8 mouse cellular contexts compared by ENCODE assay signal in the genomic region with DNA sequence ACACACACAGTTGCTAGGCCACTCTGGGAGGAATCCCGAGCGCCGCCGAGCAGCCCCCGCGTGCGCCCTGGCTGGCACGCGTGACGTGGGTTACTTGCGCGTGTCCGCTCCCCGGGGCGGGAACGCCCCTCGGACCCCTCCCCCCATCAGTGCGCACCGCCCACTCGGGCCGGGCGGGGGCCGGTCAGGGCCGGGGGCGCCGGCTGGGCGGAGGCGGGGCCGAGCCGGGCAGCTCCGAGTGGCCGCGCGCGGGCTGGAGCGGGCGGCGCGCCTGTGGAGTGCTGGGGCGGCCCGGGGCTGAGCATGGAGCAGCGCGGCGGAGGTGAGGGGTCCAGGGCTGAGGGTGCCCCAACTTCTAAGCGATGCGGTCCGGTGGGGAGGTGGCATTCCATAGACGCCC. TPM values are rescaled to one million over a fixed set of nuclear protein-coding genes. Genes with fewer than 3 reads are reported as not detected.
DNase-seq lines count a peak whose midpoint lies in the region; ATAC-seq and TF ChIP-seq lines count a peak whose summit lies in the region.

No protein-coding gene starts in this region.

- peak overlapping the region; percentile 73 for H3K9ac ChIP-seq in forebrain, embryonic 11.5 days (ENCODE audit: low read length)
- H3K9ac ChIP-seq in heart, postnatal 0 days (replicated peaks; ENCODE audit: low read depth, low read length), result peak overlapping the region; percentile 94

- peaks cover 4% of the 10 kb centered on the region; the same call in 1 of the 2 replicates for H3K36me3 ChIP-seq in forebrain, embryonic 11.5 days (ENCODE audit: control insufficient read depth, insufficient read depth, low read length)
- peaks cover 6% of the 10 kb centered on the region; the same call in 1 of the 2 replicates for H3K36me3 ChIP-seq in heart, postnatal 0 days (replicated peaks; ENCODE audit: control insufficient read depth, insufficient read depth, low read length)

- H3K27me3 ChIP-seq in forebrain, embryonic 11.5 days (ENCODE audit: control insufficient read depth, insufficient read depth, low read length), result no peaks in the 10 kb centered on the region
- H3K27me3 ChIP-seq in heart, postnatal 0 days (ENCODE audit: control insufficient read depth, insufficient read depth, low read length), result no peaks in the 10 kb centered on the region

- H3K4me1 ChIP-seq in forebrain, embryonic 11.5 days (replicated peaks; ENCODE audit: control insufficient read depth, insufficient read depth, low read length), result peaks cover 28% of the 10 kb centered on the region
- H3K4me1 ChIP-seq in heart, postnatal 0 days (ENCODE audit: control insufficient read depth, insufficient read depth), result peaks cover 26% of the 10 kb centered on the region

- peak overlapping the region; percentile 96 for H3K27ac ChIP-seq in forebrain, embryonic 11.5 days (ENCODE audit: low read depth, low read length)
- H3K27ac ChIP-seq in heart, postnatal 0 days (ENCODE audit: low read depth), result peak overlapping the region; percentile 97

- 0% methylated on average over 36 of the region's 48 CpGs for WGBS in forebrain, embryonic 11.5 days
- WGBS in heart, postnatal 0 days, result 1% methylated on average over 42 of the region's 48 CpGs

- DNase-seq in CD4-positive helper T cell, adult 2 months (ENCODE audit: low read depth, low spot score), result peak; percentile 61
- DNase-seq in adrenal gland, postnatal 4 days (ENCODE audit: low spot score in 2 of 2), result peak; percentile 81 to 88
- peak; percentile 93 for DNase-seq in forebrain, embryonic 11.5 days (ENCODE audit: low spot score)
- DNase-seq in heart, postnatal 0 days (ENCODE audit: low spot score), result peak; percentile 78
- peak; percentile 92 to 95 for DNase-seq in kidney, postnatal 4 days
- peak; percentile 87 to 92 for DNase-seq in lung, adult 18-20 months
- DNase-seq in ovary, adult 18-20 months (ENCODE audit: low spot score), result peak; percentile 88
- peak; percentile 90 for DNase-seq in urinary bladder, adult 2 months (ENCODE audit: low spot score)

- no peak for TF ChIP-seq EP300 in heart, postnatal 0 days (IDR thresholded peaks at IDR 0.05; ENCODE audit: low read depth)

- H3K4me3 ChIP-seq in forebrain, embryonic 11.5 days (ENCODE audit: low read depth, low read length), result peak overlapping the region; percentile 42
- peak overlapping the region; percentile 73 for H3K4me3 ChIP-seq in heart, postnatal 0 days (ENCODE audit: low read depth, low read length)

- no peak for TF ChIP-seq CTCF in heart, postnatal 0 days (IDR thresholded peaks at IDR 0.05; ENCODE audit: low read depth)

- H3K9me3 ChIP-seq in forebrain, embryonic 11.5 days (ENCODE audit: control insufficient read depth, low read length), result no peaks in the 10 kb centered on the region
- H3K9me3 ChIP-seq in heart, postnatal 0 days (replicated peaks; ENCODE audit: control insufficient read depth, low read length), result no peaks in the 10 kb centered on the region

- peak; percentile 83 for ATAC-seq in forebrain, embryonic 11.5 days (replicated peaks; ENCODE audit: low FRiP score)
- peak; percentile 77 for ATAC-seq in heart, postnatal 0 days (ENCODE audit: insufficient read depth, low read depth)

- peak overlapping the region; percentile 90 for H3K4me2 ChIP-seq in forebrain, embryonic 11.5 days (ENCODE audit: low read depth, low read length, severe bottlenecking)
- peak overlapping the region; percentile 91 for H3K4me2 ChIP-seq in heart, postnatal 0 days (ENCODE audit: low read depth, low read length)

RNA-seq across cellular contexts. Expression of gene Lzts2, which starts 3.7 kb away (rescaled TPM):
- 100 to 1,000 TPM; 107 to 119 TPM for total RNA-seq in adrenal gland, postnatal 4 days (2021)
- 52.7 and 56.9 TPM in 2 replicates for polyA plus RNA-seq in forebrain, embryonic 11.5 days (2014; fragmentation: Nextera tagmentation; extraction: Ambion mirVana)
- 76.5 and 127 TPM in 2 replicates for total RNA-seq in heart, postnatal 0 days (2014; rRNA removed; ENCODE audit: low replicate concordance)
- 29.7 TPM in 2 replicates for polyA plus RNA-seq in heart, postnatal 0 days (2015; fragmentation: Nextera tagmentation; extraction: Ambion mirVana)
- polyA plus RNA-seq in urinary bladder, adult 2 months (2012; rRNA removed), result 54.3 and 71.9 TPM in 2 replicates

RNA-seq across cellular contexts. Expression of gene Mrpl43, which starts 11.7 kb away (rescaled TPM):
- total RNA-seq in adrenal gland, postnatal 4 days (2021), result 10 to 100 TPM; 49.9 to 51.2 TPM
- polyA plus RNA-seq in forebrain, embryonic 11.5 days (2014; fragmentation: Nextera tagmentation; extraction: Ambion mirVana), result 71.4 and 78.1 TPM in 2 replicates
- total RNA-seq in heart, postnatal 0 days (2014; rRNA removed; ENCODE audit: low replicate concordance), result 75.4 and 76.4 TPM in 2 replicates
- 82.5 and 83.7 TPM in 2 replicates for polyA plus RNA-seq in heart, postnatal 0 days (2015; fragmentation: Nextera tagmentation; extraction: Ambion mirVana)
- polyA plus RNA-seq in urinary bladder, adult 2 months (2012; rRNA removed), result 54.6 and 64.0 TPM in 2 replicates

RNA-seq across cellular contexts. Expression of gene Twnk, which starts 12.4 kb away (rescaled TPM):
- total RNA-seq in adrenal gland, postnatal 4 days (2021), result 10 to 100 TPM; 30.5 to 33.0 TPM
- 18.4 and 19.9 TPM in 2 replicates for polyA plus RNA-seq in forebrain, embryonic 11.5 days (2014; fragmentation: Nextera tagmentation; extraction: Ambion mirVana)
- 12.9 and 13.0 TPM in 2 replicates for total RNA-seq in heart, postnatal 0 days (2014; rRNA removed; ENCODE audit: low replicate concordance)
- polyA plus RNA-seq in heart, postnatal 0 days (2015; fragmentation: Nextera tagmentation; extraction: Ambion mirVana), result 14.0 and 14.9 TPM in 2 replicates
- polyA plus RNA-seq in urinary bladder, adult 2 months (2012; rRNA removed), result 11.1 and 13.9 TPM in 2 replicates

RNA-seq across cellular contexts. Expression of gene Pdzd7, which starts 27.6 kb away (rescaled TPM):
- total RNA-seq in adrenal gland, postnatal 4 days (2021), result under 1 TPM; 0.25 to 0.34 TPM
- 0.61 and 0.63 TPM in 2 replicates for polyA plus RNA-seq in forebrain, embryonic 11.5 days (2014; fragmentation: Nextera tagmentation; extraction: Ambion mirVana)
- total RNA-seq in heart, postnatal 0 days (2014; rRNA removed; ENCODE audit: low replicate concordance), result 0.65 TPM in 1 of 2 replicates, not detected in the other
- polyA plus RNA-seq in heart, postnatal 0 days (2015; fragmentation: Nextera tagmentation; extraction: Ambion mirVana), result 0.10 and 0.11 TPM in 2 replicates
- polyA plus RNA-seq in urinary bladder, adult 2 months (2012; rRNA removed), result 0.99 and 1.1 TPM in 2 replicates

RNA-seq across cellular contexts. Expression of gene Sema4g, which starts 29.0 kb away (rescaled TPM):
- 10 to 100 TPM; 15.5 to 26.5 TPM for total RNA-seq in adrenal gland, postnatal 4 days (2021)
- 7.1 and 7.4 TPM in 2 replicates for polyA plus RNA-seq in forebrain, embryonic 11.5 days (2014; fragmentation: Nextera tagmentation; extraction: Ambion mirVana)
- total RNA-seq in heart, postnatal 0 days (2014; rRNA removed; ENCODE audit: low replicate concordance), result 0.85 and 1.1 TPM in 2 replicates
- 0.10 and 0.14 TPM in 2 replicates for polyA plus RNA-seq in heart, postnatal 0 days (2015; fragmentation: Nextera tagmentation; extraction: Ambion mirVana)
- 61.6 and 68.4 TPM in 2 replicates for polyA plus RNA-seq in urinary bladder, adult 2 months (2012; rRNA removed)

Comparison
In these comparisons a context has a peak if more than half of its experiments do, and no peak if none do; other contexts are left out.
1. Peak in every context shown above with its lines: DNase-seq, ATAC-seq, H3K4me3 ChIP-seq and H3K27ac ChIP-seq.